ENCODE assay signal across 8 mouse cellular contexts in genomic region chr3:62603231-62604046, GRCm38 (mm10). TPM values are rescaled to one million over a fixed set of nuclear protein-coding genes. Genes with fewer than 3 reads are reported as not detected.
DNase-seq lines count a peak whose midpoint lies in the region; ATAC-seq and TF ChIP-seq lines count a peak whose summit lies in the region.

No protein-coding gene starts in this region.

- no peaks in the 10 kb centered on the region for H3K4me1 ChIP-seq in kidney, postnatal 0 days (replicated peaks; ENCODE audit: insufficient read depth, low read length)
- no peaks in the 10 kb centered on the region; the same call in 1 of the 2 replicates for H3K4me1 ChIP-seq in liver, postnatal 0 days (ENCODE audit: insufficient read depth)
- H3K4me1 ChIP-seq in stomach, embryonic 14.5 days (ENCODE audit: control insufficient read depth, insufficient read depth, low read length) = 0 out of 2 replicates have a peak, but pooled peaks cover 5% of the 10 kb centered on the region

- no peaks in the 10 kb centered on the region for H3K27me3 ChIP-seq in kidney, postnatal 0 days (ENCODE audit: insufficient read depth, low read length)
- 0 out of 2 replicates have a peak, but pooled peaks cover 3% of the 10 kb centered on the region for H3K27me3 ChIP-seq in liver, postnatal 0 days (ENCODE audit: insufficient read depth, low read length)
- 0 out of 2 replicates have a peak, but pooled peaks cover 3% of the 10 kb centered on the region for H3K27me3 ChIP-seq in stomach, embryonic 14.5 days (ENCODE audit: control insufficient read depth, insufficient read depth, low read length)

- H3K27ac ChIP-seq in kidney, postnatal 0 days = no peak overlapping the region
- H3K27ac ChIP-seq in liver, postnatal 0 days (ENCODE audit: low read depth) = no peak overlapping the region
- no peak overlapping the region for H3K27ac ChIP-seq in stomach, embryonic 14.5 days (ENCODE audit: low read length)

- no peak; the same call in 1 of the 2 replicates for ATAC-seq in kidney, postnatal 0 days (replicated peaks; ENCODE audit: low FRiP score, low read depth)
- ATAC-seq in common myeloid progenitor, adult 5-6 weeks (replicated peaks; ENCODE audit: low read depth, poor library complexity, severe bottlenecking) = peak; percentile 97
- peak; percentile 90 to 97 for ATAC-seq in hematopoietic stem cell, adult 5-6 weeks (replicated peaks in 1 of 2; ENCODE audit: insufficient read depth in 1 of 2, low FRiP score in 2 of 2, low TSS enrichment in 1 of 2, low read depth in 1 of 2, poor library complexity in 2 of 2, severe bottlenecking in 2 of 2)
- no peak for ATAC-seq in liver, postnatal 0 days
- ATAC-seq in stomach, embryonic 14.5 days (ENCODE audit: insufficient number of reproducible peaks, insufficient read depth, low FRiP score, low read depth) = peak; percentile 58; the same call in 1 of the 2 replicates

- WGBS in kidney, postnatal 0 days = 2% methylated on average over 40 of the region's 40 CpGs
- 1% methylated on average over 40 of the region's 40 CpGs for WGBS in liver, postnatal 0 days (ENCODE audit: insufficient replicate concordance)
- 1% methylated on average over 40 of the region's 40 CpGs for WGBS in stomach, embryonic 14.5 days

- no peaks in the 10 kb centered on the region for H3K9me3 ChIP-seq in kidney, postnatal 0 days (replicated peaks; ENCODE audit: low read length)
- H3K9me3 ChIP-seq in liver, postnatal 0 days (ENCODE audit: low read length) = no peaks in the 10 kb centered on the region
- no peaks in the 10 kb centered on the region for H3K9me3 ChIP-seq in stomach, embryonic 14.5 days (ENCODE audit: control insufficient read depth, low read depth, low read length)

- H3K36me3 ChIP-seq in kidney, postnatal 0 days (ENCODE audit: insufficient read depth, low read length) = no peaks in the 10 kb centered on the region
- no peaks in the 10 kb centered on the region for H3K36me3 ChIP-seq in liver, postnatal 0 days (replicated peaks; ENCODE audit: insufficient read depth, low read length)
- H3K36me3 ChIP-seq in stomach, embryonic 14.5 days (ENCODE audit: control insufficient read depth, insufficient read depth, low read length) = no peaks in the 10 kb centered on the region

- TF ChIP-seq EP300 in liver, postnatal 0 days (IDR thresholded peaks at IDR 0.05; ENCODE audit: low read depth) = no peak

- peak overlapping the region; percentile 55 for H3K4me2 ChIP-seq in kidney, postnatal 0 days (ENCODE audit: low read length)
- H3K4me2 ChIP-seq in liver, postnatal 0 days (ENCODE audit: low read depth, low read length) = peak overlapping the region; percentile 30; the same call in 1 of the 2 replicates
- H3K4me2 ChIP-seq in stomach, embryonic 14.5 days (replicated peaks; ENCODE audit: low read depth, low read length) = peak overlapping the region; percentile 83

- H3K4me3 ChIP-seq in kidney, postnatal 0 days (replicated peaks; ENCODE audit: low read depth, low read length) = peak overlapping the region; percentile 26
- H3K4me3 ChIP-seq in liver, postnatal 0 days (ENCODE audit: low read depth, low read length) = no peak overlapping the region
- peak overlapping the region; percentile 37 for H3K4me3 ChIP-seq in stomach, embryonic 14.5 days (ENCODE audit: low read depth, low read length)

- no peak for TF ChIP-seq CTCF in kidney, postnatal 0 days (IDR thresholded peaks at IDR 0.05; ENCODE audit: low read depth)
- no peak for TF ChIP-seq CTCF in liver, postnatal 0 days (IDR thresholded peaks at IDR 0.05; ENCODE audit: low read depth)

- H3K9ac ChIP-seq in kidney, postnatal 0 days (ENCODE audit: low read depth, low read length) = no peak overlapping the region
- no peak overlapping the region for H3K9ac ChIP-seq in liver, postnatal 0 days (replicated peaks)
- H3K9ac ChIP-seq in stomach, embryonic 14.5 days (replicated peaks; ENCODE audit: low read depth, low read length) = no peak overlapping the region

- DNase-seq in kidney, postnatal 0 days (ENCODE audit: low spot score) = no peak
- DNase-seq in kidney, postnatal 14 days = no peak
- DNase-seq in liver, postnatal 0 days = no peak
- DNase-seq in gastrocnemius, postnatal 4 days (ENCODE audit: low spot score in 2 of 2) = no peak
- DNase-seq in kidney, adult 11 months = no peak

RNA-seq across cellular contexts. Expression of gene Gpr149, which starts 1.5 kb away (rescaled TPM):
- polyA plus RNA-seq in kidney, postnatal 0 days (2015; fragmentation: Nextera tagmentation; extraction: Ambion mirVana) = not detected in 2 replicates
- total RNA-seq in common myeloid progenitor, adult 5-6 weeks (2017) = not detected in 2 replicates
- total RNA-seq in hematopoietic stem cell, adult 5-6 weeks (2017) = not detected in 2 replicates
- not detected in 2 replicates for polyA plus RNA-seq in liver, postnatal 0 days (2015; fragmentation: Nextera tagmentation; extraction: Ambion mirVana)
- polyA plus RNA-seq in stomach, embryonic 14.5 days (2014; fragmentation: Nextera tagmentation; extraction: Ambion mirVana) = not detected in 2 replicates
- total RNA-seq in gastrocnemius, postnatal 4 days (2021) = not detected

Comparison
In these comparisons a context has a peak if more than half of its experiments do, and no peak if none do; other contexts are left out.
1. ATAC-seq: peak in common myeloid progenitor, adult 5-6 weeks (single experiment), hematopoietic stem cell, adult 5-6 weeks (2 of 2) and stomach, embryonic 14.5 days (single experiment); none in kidney, postnatal 0 days (single experiment) and liver, postnatal 0 days (single experiment).
2. H3K4me2 ChIP-seq: peak in every context shown above with its lines; median percentile 83 in stomach, embryonic 14.5 days; 55 in kidney, postnatal 0 days; 30 in liver, postnatal 0 days.